Mouse (Mus musculus) adrenal gland, adult (tissue): Measurements from ENCODE around the gene Cubn.

Experiments used
- DNase-seq, 2 experiments: peaks; one replicate each; pipeline ENCODE4 v3.0.0; 2022 to 2023; ENCODE audit warnings: low spot score in 1 of 2; ENCODE audit not compliant: inconsistent age in 2 of 2

Gene Cubn

DNA sequence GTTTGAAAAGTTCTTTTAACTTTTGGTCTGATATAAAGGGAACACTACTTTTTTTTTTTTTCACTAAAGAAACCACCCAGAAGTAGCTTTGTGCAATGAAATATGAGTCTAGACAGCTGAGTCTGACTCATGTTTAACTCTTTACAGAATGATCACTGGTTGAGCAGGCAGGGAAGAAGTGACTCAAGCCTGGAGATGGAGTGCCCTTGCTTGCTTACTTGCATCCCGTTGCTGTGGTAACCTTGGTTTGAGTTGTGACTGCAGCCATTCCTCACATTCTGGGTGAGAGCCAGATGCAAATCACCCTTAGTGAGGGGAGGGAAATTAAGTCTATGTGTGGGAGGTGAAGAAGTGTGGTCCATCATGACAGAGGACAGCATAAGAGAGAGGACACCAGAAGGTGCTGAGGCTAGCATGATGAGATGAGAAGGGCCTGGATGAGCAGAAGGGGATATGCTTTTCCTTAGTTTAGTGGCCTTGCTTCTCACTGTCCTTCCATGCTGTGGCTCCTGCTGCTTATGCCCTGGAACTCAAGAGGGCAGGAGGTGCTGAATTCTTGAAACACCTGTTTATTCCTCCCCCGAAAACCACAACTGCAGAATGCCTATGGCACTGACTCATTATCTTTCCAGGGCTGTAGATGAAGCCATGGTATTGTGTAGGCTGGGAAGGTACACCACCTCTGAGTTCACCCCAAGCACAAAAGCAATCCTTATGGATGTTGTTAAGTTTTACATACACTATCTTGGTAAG lies 81.7 kb downstream of the Cubn start:
- DNase-seq = peak; percentile 25 to 56

DNA sequence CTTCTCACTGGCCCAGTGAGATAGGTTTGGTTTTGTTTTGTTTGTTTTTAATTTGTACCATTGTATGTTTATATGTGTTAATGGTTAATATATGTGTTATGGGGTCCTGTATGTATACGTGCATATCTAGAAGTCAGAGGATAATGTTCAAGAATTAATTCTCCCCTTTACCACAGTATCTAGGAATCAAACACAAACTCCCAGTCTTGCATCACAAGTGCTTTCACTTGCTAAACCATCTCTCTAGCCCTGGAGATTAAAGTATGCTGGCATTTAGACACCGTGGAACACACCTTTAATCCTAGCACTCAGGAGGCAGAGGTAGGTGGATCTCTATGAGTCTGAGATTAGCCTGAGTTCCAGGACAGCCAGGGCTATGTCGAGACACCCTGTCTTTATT lies 83.3 kb downstream of the Cubn start:
- no peak for DNase-seq

DNA sequence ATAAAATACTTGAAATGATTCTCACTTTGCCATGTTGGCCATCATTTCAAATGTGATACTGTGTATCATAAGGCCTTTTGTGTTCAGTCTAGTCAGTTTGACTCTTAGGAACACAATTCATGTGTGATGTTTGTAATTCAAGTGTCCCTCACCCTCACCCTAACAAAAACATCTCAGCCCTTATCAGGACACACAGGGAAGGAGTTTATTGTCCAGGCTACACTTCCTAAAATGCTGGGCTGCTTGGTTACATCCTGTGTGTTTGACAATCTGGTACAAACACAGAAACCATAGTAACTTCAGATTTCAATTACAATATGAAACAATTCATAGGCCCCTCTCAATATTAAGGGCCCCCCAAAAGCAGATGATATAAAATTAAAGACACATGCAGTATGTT lies 83.9 kb downstream of the Cubn start:
- no peak for DNase-seq

DNA sequence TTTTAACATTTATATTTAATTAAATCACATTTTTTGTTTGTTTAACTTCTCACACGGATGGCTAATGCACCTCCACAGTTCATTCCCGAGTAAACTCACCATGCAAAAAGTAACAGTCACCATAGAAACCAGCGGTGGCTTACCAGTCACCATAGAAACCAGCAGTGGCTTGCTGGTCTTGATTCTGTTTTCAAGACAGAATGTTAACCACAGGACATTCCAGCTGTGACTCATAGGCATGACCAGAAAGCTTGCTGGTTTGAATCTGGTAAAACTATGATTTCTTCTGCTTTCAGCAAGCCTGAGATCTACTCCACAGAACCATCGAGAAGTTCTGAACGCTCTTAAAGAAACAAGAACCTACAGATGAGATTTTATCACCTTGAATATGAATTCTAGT lies 84.3 kb downstream of the Cubn start:
- peak; percentile 59 to 68 for DNase-seq

DNA sequence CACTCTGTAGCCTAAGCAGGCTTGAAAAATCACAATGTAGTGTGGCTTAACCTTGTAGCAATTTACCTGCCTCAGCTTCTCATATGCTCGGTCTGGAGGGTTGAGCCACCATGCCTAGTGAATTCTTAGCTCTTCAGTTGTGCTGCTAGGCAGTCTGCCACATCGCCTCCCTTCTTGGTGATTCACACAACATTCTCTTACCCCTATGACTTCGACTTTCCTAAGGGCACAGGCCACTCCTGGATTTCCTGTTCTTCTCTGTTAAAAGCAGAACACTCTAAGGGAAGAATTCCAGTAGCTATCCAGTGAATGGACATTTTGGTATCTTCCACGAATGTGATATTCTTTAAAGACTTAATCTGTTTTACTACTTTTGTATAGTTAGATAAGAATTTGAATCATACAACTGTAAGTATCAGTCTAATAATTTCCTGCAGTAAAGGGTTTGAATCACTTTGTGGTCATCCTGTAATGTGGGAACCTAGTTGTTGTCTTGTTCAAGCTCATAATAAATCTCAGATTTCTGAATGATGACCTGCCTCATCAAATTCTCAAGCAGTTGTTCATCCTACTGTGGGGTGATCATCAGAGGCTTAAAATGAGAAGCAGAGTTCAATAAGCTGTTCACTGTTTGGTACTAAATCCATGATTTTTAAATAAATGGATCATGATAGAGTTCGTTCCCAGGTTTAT lies 86.5 kb downstream of the Cubn start:
- DNase-seq = peak; percentile 37 to 42

DNA sequence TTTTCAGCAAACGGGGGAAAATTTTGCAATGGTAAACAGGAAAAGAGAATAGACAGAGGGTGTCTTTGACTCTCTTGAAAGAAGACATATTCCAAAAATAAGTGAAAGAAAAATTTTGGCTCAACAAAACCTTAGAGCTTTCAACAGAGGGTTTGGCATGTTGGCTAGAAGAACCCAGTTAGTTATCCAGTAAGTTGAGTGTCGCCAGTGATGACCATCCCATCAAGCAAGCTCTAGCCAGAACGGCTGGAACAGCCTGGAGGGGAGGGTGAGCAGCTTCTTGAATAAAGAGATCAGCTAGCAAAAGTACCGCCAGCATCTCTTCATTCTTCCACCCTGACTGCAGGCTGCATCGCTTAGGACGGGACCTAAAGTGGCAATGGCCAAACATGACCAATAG lies 90.8 kb downstream of the Cubn start:
- no peak for DNase-seq

DNA sequence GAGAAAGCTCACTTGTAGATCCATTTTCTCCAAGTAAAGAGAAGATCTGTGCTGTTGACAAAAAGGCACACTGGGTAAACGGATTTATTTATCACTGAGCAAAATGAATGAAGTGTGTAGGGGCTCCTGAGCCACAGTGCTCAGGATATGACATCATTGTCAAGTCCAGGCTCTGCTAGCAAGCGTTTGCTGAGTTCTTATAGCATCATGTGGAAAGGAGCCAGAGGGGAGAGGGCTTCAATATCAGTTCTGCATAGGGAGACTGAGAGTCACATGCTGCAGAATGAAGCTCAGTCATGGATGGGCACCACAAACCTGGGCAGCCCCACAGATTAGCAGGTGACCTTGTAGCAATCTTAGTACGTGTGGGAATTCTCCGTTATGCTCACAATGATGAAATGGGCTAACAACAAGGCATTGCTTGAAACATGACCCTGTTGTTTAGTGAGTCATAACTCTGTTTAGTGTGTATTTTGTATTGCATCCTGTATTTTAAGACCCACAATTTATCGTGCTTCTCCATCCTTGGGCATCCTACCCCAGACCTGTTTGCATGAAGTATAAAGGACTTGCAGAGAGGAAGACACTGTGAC lies 92.0 kb downstream of the Cubn start:
- peak in 1 of 2 experiments; percentile 49 for DNase-seq

DNA sequence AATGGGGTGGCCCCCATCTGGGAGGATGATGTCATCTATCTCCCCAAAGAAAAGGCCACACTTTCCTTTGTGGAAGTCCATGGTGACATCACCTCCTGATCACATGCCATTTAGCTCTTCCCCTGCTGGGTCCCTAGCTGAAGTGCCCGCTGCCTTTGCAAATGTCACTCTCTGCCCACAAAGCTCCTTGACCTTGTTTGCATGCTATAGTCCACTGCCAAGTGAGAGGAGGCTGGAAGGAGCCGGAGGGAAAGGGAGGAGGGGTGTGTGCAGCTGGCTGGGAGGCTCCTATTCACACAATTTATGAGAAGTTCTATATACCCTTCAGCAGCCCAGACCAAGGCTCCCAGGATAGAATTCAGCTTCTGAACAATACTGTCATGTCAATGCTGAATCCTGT lies 92.7 kb downstream of the Cubn start:
- peak; percentile 82 to 88 for DNase-seq

DNA sequence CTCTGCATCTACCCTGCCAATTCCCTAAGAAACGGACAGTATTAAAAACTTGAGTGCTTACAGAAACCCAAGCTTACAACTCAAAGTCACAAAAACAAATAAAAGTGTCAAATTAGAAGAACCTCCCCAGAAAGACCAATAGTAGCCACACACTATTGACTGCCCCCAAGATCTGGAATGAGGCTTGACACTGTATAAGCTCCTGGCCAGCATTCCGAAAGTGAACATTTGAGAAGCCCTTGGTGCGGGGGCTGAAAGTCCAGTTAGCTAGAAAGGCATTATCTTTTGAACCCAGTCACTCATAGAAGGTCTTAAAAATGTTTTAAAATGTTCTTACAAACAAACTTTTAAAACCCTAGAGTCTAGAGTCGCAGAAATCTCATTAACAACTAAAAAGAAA lies 93.1 kb downstream of the Cubn start:
- no peak for DNase-seq

DNA sequence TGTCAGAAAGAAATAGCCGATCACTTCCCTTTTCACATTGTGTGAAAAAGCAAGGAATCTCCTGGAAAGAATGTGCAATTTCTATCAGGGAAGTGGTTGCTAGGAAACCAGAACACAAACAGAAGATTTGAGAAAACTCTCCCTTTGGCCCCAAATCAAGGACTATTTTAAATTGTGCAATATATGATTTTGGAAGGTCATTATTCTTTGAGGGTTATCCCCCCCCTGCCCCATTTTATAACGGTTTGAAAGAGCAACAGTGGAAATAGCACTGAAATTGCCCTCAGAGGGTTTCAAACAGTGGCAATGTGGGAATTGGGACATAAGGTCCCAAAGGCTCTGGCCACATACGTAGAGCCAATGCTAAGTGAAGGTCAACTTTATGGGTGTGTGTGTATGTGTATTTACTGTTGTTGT lies 95.5 kb downstream of the Cubn start:
- DNase-seq = peak in 1 of 2 experiments; percentile 72

DNA sequence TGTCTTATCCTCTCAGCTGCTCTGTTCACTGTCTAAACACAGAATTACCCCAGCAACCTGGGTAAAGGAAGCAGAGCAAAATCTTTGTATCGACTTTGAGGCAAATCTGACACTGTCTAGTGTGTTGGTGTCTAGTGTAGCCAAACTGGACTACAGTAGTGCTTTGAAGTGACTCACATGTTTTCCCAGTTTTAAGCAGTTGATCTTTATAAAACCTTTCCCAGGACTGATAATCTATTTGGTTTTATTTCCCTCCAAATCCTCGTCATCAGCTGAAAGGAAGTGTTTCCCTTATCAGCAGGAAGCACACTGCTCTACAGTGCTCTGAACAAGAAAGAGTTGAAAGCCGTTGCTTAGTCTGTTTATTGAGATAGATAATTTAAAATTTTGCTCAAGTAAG lies 100.6 kb downstream of the Cubn start:
- DNase-seq = peak in 1 of 2 experiments; percentile 38

DNA sequence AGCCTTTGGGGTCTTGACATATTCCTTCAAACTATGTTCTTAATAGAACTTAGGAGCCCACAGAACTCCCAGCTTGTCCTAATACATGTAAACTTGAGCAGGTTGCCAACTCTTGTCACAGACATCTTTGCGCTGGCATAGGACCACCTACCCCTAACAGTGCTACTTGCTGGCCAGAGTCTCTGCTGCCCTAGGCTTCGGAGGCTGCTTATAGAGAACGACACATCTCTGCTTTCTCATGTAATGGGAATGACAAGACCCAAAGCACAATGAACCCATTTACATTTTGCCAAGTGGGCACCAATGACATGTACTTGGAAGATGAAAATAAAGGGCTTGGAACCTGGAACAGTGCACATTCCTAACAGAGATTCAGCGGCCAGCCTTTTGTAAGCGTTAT lies 105.0 kb downstream of the Cubn start:
- DNase-seq = no peak

DNA sequence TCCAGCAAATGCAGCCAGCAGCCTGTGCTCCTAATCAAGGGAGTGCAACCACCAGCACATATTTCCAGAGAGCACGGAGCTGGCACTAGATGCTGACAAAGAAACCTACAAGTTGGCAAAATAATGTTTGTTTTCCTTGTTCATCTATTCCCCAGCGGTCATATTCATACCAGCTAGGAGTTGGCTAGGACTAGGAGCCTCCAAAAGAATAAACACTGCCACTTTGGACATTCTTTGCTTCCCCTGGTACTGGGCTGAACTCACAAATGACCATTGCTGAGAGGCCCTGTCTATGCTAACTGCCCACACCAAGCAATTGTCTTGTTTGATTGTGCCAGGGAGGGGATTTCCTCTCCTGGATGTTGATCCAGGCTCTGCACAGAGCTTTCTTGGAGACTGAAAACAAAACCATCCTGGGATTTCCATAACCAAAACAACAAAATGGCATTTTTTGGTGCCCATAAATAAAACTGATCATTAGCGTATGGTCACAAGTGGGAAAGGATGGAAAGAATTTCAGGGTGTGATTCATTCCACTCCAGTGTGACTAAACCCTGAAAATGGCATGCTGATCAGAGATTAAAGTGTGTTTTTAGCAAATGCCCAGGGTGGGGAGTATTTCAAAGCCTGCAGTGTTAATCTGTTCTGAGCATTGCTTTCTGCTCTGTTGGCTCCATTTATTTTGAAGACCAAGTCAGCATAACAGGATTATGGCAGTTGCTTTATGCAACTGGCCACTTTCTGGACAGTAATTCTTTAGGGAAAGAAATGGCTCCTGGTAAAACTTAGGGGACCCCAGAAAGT lies 105.9 kb downstream of the Cubn start:
- DNase-seq = peak in 1 of 2 experiments; percentile 44

DNA sequence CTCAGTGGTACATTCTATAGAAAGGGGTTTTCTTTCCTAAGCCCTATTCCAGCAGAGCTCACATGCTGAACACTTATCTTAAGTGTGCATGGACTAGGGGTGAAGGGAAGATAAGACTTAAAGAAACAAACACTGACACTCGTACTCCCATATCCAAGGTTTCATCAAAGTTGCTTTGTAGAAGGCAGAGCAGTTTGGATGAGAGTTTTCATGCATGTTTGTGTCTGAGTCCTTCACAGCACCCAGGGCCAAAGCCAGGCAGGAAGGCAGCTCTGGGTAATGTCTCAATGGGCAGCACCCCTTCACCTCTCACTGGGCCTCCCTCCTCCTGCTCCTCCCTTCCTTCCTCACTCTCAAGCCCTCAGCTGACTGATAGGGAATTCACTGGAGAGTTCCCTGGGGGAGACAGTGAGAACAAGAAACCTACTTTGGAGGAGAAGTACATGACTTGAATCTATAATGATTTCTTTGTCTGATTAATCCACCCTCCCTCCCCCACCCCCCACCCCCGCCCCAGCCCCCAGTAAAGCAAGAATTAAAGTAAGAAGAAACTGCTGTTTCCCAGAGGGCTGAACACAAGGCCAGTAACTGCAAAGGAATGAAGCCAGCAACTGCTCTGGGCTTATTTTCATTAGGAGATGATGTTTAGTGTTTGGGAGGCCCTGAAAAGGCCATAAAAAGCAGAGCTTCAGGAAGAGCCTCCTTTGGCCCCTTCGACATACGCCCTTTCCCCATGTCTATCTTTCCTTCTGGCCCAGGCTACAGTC lies 106.7 kb downstream of the Cubn start:
- DNase-seq = peak in 1 of 2 experiments; percentile 58

DNA sequence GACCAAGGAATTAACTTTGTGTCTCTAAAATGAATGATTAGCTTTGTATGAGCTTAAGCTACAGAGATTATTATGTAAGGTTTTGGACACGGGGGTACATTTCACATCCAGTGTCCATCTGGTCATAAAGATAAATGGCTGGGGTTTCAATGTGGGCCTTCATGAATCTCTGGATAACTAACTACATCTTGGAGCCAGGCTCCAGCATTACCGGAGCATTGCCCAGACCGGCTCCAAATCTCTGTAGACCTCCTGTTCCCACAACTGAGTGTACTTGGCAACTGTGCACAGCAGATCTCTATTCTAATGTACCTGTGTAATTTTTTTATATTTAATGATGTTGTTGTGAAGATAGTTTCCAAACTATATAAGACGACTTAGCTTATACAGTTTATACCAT lies 115.4 kb downstream of the Cubn start:
- DNase-seq = no peak

DNA sequence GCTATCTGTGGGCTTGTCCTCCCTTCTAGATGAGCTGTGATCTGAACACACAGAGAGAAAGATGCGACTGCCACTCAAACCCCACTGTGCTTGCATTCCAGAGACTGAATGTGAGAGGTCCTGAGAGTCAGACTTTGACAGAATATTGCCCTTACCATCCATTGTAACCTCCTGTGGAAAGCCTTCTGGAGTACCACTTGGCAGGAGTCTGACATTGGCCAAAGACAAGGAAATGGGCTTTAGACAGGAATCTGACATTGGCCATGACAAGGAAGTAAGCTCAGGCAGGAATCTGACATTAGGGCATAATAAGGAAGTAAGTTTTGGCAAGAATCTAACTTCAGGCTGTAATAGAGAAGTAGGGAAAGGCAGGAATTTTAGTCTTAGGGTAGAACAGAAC lies 118.3 kb downstream of the Cubn start:
- no peak for DNase-seq

DNA sequence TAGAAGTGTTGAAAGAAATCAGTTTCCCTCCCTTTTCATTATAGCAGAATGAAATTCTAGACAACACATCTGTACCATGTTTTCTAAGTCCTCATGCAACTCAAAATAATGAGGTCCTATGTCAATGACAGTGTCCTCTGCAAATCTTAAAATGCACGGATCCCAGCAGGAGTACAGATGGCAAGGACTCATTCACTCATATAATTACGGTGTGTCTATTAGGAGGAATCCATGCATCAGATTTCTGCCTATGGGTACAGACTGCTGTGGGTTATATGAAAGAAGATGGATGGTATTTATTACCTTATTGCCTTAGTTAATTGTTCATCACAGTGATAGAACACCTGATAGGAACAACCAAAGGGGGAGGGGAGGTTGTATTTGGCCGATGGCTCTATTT lies 118.8 kb downstream of the Cubn start:
- DNase-seq = no peak

DNA sequence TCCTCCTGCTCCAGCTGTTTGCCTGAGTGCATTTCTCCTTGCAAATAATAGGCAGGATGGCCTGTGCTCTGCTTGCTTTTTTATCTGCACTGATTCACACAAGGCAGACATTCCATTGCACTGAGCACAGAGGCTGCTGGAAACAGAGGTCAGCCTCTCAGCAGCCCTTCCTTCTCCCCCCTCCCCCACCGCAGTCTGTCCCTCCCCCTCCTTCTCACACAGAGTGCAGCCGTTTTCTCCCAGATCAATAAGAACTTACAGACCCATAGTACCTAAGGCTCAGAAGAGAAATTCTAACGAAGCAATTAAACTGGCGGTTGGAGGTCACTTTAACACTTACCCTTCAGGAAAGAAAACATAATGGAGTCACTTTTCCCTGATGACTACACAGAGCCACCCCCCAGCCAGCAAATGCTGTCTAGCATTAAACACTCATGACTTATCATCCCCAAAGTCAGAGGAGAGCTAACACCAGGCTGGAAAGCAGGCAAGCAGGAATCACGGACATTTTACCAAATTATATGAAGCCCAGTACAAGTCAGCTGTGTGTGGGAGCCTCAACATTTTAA lies 119.3 kb downstream of the Cubn start:
- DNase-seq = peak; percentile 78 to 84

DNA sequence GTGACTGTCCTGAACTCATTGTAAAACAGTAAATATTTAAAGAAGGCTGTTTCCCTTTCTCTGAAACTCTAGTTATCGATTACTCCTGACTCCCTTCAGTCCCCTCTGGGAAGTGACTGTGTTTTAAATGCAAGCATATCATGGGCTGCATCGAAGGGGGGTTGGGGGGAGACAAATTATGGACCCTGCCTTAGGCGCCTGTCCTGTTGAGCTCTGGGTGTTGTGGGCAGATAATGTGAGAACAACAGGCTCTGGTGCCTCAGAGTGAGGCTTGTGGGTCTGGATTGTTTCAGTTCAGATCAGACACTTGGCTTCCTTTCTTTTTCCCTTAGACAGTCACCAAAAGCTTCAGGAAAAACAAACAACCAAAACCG lies 119.8 kb downstream of the Cubn start:
- peak; percentile 33 to 74 for DNase-seq

DNA sequence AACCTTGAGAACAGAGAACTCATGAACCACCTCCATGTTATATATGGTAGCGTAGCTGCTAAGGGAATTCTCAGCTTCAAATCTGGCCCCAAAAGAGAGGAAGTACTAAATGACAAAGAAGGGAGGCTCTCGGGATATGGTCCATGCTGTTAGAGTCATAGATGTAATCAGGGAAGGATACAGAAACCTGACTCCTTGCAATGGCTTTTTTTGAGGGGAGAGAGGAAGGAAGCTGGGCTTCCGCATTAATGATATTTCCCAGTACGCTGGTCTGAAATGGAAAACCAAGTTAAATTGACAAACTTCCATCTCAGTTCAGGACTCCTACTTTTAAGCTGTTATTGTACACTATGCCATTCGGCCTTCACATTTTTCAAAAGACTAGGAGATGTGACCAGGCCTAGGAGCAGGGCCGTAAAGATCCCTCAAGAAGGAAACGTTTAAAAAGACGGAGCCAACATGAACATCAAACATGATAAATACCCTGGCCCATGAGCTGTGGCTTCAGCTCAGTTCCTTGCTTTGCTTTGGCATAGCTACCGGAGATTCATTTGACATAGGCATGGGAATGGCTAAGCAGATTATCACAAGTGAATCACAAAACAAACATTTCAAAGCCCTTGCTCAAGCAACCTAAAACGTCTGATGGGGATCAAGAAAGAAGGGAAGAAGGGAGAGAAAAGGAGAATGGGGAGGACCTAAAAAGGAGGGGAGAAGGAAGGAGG lies 120.4 kb downstream of the Cubn start:
- DNase-seq = peak in 1 of 2 experiments; percentile 67
